Mouse (Mus musculus) R1 (cell line): ENCODE measurements around the gene Hist1h4c.
"Not testable (repeated sequence)": the region's sequence is repeated elsewhere in the genome, so short reads cannot be mapped to it uniquely, and the experiment has no call there.

Source experiments
- DNase-seq: peaks from one replicate; pipeline ENCODE4 v3.0.0-alpha.2; 2018; ENCODE audit warnings: low read depth, low spot score

The Hist1h4c gene

GRCm38 (mm10) chr13:23729706-23730105 is 31.5 kb upstream of the Hist1h4c start:
- DNase-seq = no peak

- DNase-seq = no peak
Measured at GRCm38 (mm10) chr13:23729192-23729525, 30.9 kb upstream of the Hist1h4c start.

DNA sequence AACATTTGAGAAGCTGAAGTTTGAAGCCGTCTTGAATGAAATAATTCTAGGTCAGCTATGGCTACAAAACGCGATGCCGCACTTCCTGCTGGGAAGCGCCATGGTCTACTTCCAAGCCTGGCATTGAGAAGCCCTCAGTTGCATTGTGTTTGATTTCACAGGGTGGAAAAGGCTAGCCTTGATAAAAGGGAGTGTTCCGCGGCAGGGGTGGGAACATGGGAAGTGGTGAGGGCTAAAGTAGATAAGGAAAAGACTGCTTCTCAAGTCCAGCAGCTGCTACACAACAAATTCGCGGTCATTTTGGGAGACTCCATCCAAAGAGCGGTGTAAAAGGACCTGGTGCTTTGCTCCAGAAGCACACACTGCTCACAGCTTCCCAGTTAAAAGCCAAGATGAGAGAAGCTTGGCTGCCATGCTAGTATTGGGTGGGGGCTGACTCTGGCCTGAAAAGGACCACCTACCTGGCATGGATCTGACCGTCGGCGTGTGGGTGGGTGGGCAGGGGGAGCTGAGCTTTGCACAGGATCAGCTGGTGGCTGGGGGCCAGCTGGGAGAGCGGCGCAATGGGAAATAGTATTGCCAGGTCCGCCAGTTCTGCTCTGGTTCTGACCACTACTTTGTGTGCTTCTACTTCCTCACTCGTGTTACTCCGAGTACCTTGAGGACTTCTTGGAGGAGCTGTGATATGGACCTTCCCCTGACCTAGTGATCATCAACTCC is 30.4 kb upstream of the Hist1h4c start:
- no peak for DNase-seq

GRCm38 (mm10) chr13:23725213-23725612 is 27.0 kb upstream of the Hist1h4c start:
- DNase-seq = no peak

- DNase-seq = no peak
Measured at GRCm38 (mm10) chr13:23724239-23724638, 26.0 kb upstream of the Hist1h4c start.

- DNase-seq = not testable (repeated sequence)
Measured at GRCm38 (mm10) chr13:23717593-23718245, 19.5 kb upstream of the Hist1h4c start.

- DNase-seq = no peak
Measured at GRCm38 (mm10) chr13:23717176-23717575, 18.9 kb upstream of the Hist1h4c start.

DNA sequence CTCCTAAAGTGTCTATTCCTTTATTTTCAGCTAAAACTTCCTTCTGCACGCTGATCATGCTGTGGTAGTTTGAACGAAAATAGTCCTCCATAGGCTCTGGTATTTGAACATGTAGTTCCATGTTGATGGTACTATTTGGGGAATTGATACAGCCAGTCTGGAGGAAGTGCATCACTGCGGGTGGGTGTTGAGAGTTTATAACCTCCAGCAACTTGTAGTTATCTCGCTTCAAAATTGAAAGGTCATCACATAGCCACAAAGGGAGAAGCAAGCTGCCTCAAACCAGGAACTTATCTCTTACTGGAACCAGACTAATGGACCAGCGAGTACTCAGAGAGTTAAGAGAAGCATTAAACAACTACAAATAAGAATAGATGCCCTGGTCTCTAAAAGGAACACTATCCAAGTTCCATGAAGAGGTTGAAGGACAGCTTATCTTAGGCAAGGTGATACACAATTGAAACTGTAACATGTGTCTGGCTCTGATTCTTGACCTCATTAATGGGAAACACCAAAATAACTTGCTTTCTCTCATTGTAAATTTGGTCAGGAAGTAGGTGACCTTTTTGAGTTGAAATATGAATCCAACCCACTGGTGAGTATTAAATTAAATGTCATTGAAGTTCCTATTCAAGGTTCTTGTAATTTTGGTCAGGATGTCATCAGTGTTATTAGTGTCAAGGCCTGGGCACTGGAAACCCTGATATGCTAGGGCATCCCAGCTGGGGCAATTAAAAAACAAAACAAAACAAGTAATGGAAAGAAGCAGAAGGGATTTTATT is 18.2 kb upstream of the Hist1h4c start:
- no peak for DNase-seq

DNA sequence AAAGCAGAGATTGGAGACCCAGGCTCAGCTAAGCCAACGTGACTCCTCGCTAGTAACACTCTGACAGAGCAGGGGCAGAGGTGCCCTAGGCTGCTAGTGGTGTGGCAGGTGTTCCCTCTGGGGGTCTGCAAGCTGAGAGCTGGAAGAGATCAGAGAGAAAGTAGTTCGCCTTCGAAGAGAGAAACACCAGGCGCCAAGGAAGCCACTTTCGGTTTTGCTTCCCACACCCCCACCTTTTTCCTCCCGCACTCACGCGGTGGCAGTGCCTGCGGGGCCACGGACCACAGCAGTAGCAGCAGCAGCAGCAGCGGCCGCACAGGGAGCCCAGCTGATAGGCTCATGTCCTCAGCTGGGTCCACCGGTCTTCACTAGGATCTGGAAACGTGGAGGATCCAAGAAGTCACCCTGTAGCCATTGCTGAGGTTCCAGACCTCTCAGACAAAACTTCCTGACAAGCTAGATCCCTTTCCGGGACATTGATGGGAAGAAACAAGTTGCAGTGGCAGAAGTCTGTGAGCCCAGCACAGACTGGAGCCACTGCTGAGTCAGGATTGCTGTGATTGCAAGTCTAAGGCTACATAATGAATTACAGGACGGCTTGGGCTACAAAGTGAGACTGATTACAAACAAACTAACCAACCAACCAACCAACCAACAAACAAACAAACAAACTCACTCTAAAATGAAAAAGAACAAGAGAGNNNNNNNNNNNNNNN is 12.3 kb upstream of the Hist1h4c start, which contains the start of gene Hfe:
Gene Hfe, minus strand, starts transcription at position 481 of the 716 bp plus-strand sequence.
- DNase-seq = peak; percentile 43

- DNase-seq = no peak
Measured at GRCm38 (mm10) chr13:23709714-23710373, 11.6 kb upstream of the Hist1h4c start.

GRCm38 (mm10) chr13:23708654-23709053 is 10.4 kb upstream of the Hist1h4c start:
- no peak for DNase-seq

DNA sequence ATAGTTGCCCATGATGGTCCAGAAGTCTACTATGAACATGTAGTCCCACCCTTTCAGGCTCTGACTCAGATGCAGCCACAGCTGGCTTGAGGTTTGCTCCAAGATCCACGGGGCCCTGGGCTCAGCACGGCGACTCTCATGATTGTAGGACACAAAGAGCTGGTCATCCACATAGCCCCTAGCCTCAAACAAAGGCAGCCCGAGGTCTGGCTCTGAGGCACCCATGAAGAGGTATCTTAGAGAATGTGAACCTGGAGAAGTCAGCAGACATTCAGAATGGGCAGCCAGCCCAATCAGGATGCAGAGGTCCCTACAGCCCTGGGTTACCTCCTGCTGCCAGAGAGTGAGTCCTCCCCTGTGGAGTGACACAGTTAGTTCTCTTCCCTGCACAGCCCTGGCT is 9.8 kb upstream of the Hist1h4c start:
- DNase-seq = no peak

DNA sequence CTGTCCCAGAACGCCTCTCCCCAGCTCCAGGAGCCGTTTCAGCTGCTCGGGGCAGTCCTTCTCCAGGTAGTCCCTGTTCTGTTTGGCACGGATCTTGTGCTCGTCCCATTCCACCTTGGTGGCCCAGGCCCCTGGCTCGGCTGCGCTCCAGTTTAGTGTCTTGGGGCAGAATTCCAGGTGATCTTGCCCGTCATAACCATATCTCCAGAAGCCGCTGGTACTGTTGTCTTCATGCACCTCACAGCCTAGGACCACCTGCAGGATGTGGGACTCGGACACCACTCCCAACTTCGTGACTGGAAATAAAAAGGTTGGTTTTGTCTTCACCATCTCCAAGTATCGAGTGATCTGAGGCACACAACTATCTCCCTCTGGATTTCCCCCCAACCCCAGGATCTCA is 8.5 kb upstream of the Hist1h4c start:
- no peak for DNase-seq

GRCm38 (mm10) chr13:23705751-23706356 is 7.6 kb upstream of the Hist1h4c start:
- no peak for DNase-seq

GRCm38 (mm10) chr13:23702801-23703200 is 4.5 kb upstream of the Hist1h4c start:
- not testable (repeated sequence) for DNase-seq

GRCm38 (mm10) chr13:23702220-23702619 is 4.0 kb upstream of the Hist1h4c start:
- no peak for DNase-seq

GRCm38 (mm10) chr13:23700786-23701520 is 2.7 kb upstream of the Hist1h4c start:
- peak; percentile 88 for DNase-seq

GRCm38 (mm10) chr13:23699767-23700166 is 1.5 kb upstream of the Hist1h4c start:
- DNase-seq = no peak

DNA sequence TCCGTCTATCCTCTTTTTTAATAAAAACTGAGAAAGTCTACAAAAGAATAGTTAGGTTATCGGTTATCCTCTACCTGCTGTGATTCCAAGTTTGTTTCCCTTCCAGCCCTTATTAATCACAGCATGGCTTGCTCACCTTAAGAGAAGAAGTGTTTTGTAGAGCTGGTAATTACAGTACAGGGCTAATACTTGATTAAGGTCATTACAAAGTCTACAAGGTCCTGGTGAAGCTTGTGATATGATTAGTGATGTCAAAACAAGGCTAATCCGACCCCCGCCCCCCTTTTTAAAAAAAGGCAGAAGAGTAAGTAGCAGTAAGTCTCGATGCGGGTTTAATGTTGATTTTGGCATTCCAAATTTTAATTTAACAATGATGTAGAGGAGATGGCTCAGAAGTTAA is 742 bp upstream of the Hist1h4c start:
- no peak for DNase-seq
